Mouse (Mus musculus): ENCODE measurements around the gene Trpm3. TPM values are rescaled to one million over a fixed set of nuclear protein-coding genes. Genes with fewer than 3 reads are reported as not detected.

The Trpm3 gene
- polyA plus RNA-seq, 1 experiment, result 0.08 TPM

- Histone ChIP-seq H3K36me3 (ENCODE audit: control insufficient read depth, insufficient read depth, low read length) (no peaks in the 10 kb centered on the region), H3K4me1 (ENCODE audit: control insufficient read depth, insufficient read depth, insufficient read length) (no peaks in the 10 kb centered on the region), H3K27ac (ENCODE audit: insufficient read depth, low read length) (no peak overlapping the region), H3K27me3 (ENCODE audit: control insufficient read depth, insufficient read depth, low read length) (no peaks in the 10 kb centered on the region), H3K4me3 (ENCODE audit: extremely low read depth, insufficient read depth, insufficient read length) (no peak overlapping the region)
- DNase-seq (ENCODE audit: low read depth in 1 of 2, low spot score in 2 of 2), result no peak
- TF ChIP-seq CTCF (IDR thresholded peaks at IDR 0.05; ENCODE audit: extremely low read depth, insufficient read depth, insufficient read length, insufficient replicate concordance) (no peak), POLR2A (IDR thresholded peaks at IDR 0.05; ENCODE audit: low read depth, low read length) (no peak)
- 74% methylated on average over 3 of the region's 3 CpGs for WGBS
Measured at GRCm38 (mm10) chr19:22624801-22625513, 486.1 kb downstream of the Trpm3 start.

GRCm38 (mm10) chr19:22628878-22629277 lies 490.0 kb downstream of the Trpm3 start:
- no peak for DNase-seq (ENCODE audit: low read depth in 1 of 2, low spot score in 2 of 2)
- TF ChIP-seq CTCF (IDR thresholded peaks at IDR 0.05; ENCODE audit: extremely low read depth, insufficient read depth, insufficient read length, insufficient replicate concordance) (no peak), POLR2A (IDR thresholded peaks at IDR 0.05; ENCODE audit: low read depth, low read length) (no peak)
- Histone ChIP-seq H3K27ac (ENCODE audit: insufficient read depth, low read length) (no peak overlapping the region), H3K4me1 (ENCODE audit: control insufficient read depth, insufficient read depth, insufficient read length) (no peaks in the 10 kb centered on the region), H3K36me3 (ENCODE audit: control insufficient read depth, insufficient read depth, low read length) (no peaks in the 10 kb centered on the region), H3K4me3 (ENCODE audit: extremely low read depth, insufficient read depth, insufficient read length) (no peak overlapping the region), H3K27me3 (ENCODE audit: control insufficient read depth, insufficient read depth, low read length) (no peaks in the 10 kb centered on the region)
- 63% methylated on average over 3 of the region's 3 CpGs for WGBS

GRCm38 (mm10) chr19:22631316-22631715 lies 492.5 kb downstream of the Trpm3 start:
- Histone ChIP-seq H3K27ac (ENCODE audit: insufficient read depth, low read length) (no peak overlapping the region), H3K27me3 (ENCODE audit: control insufficient read depth, insufficient read depth, low read length) (no peaks in the 10 kb centered on the region), H3K4me1 (ENCODE audit: control insufficient read depth, insufficient read depth, insufficient read length) (no peaks in the 10 kb centered on the region), H3K4me3 (ENCODE audit: extremely low read depth, insufficient read depth, insufficient read length) (no peak overlapping the region), H3K36me3 (ENCODE audit: control insufficient read depth, insufficient read depth, low read length) (no peaks in the 10 kb centered on the region)
- 82% methylated on average over 6 of the region's 6 CpGs for WGBS
- TF ChIP-seq CTCF (IDR thresholded peaks at IDR 0.05; ENCODE audit: extremely low read depth, insufficient read depth, insufficient read length, insufficient replicate concordance) (no peak), POLR2A (IDR thresholded peaks at IDR 0.05; ENCODE audit: low read depth, low read length) (no peak)
- no peak for DNase-seq (ENCODE audit: low read depth in 1 of 2, low spot score in 2 of 2)

GRCm38 (mm10) chr19:22635635-22636034 lies 496.8 kb downstream of the Trpm3 start:
- H3K4me3 ChIP-seq (ENCODE audit: extremely low read depth, insufficient read depth, insufficient read length), result no peak overlapping the region
- no peak for DNase-seq (ENCODE audit: low read depth in 1 of 2, low spot score in 2 of 2)
- 81% methylated on average over 10 of the region's 10 CpGs for WGBS
- TF ChIP-seq CTCF (IDR thresholded peaks at IDR 0.05; ENCODE audit: extremely low read depth, insufficient read depth, insufficient read length, insufficient replicate concordance), result no peak
- TF ChIP-seq POLR2A (IDR thresholded peaks at IDR 0.05; ENCODE audit: low read depth, low read length), result no peak
- no peaks in the 10 kb centered on the region for H3K27me3 ChIP-seq (ENCODE audit: control insufficient read depth, insufficient read depth, low read length)
- H3K4me1 ChIP-seq (ENCODE audit: control insufficient read depth, insufficient read depth, insufficient read length), result no peaks in the 10 kb centered on the region
- no peak overlapping the region for H3K27ac ChIP-seq (ENCODE audit: insufficient read depth, low read length)
- no peaks in the 10 kb centered on the region for H3K36me3 ChIP-seq (ENCODE audit: control insufficient read depth, insufficient read depth, low read length)

GRCm38 (mm10) chr19:22637786-22638185 lies 498.9 kb downstream of the Trpm3 start:
- DNase-seq (ENCODE audit: low read depth in 1 of 2, low spot score in 2 of 2), result no peak
- Histone ChIP-seq H3K27me3 (ENCODE audit: control insufficient read depth, insufficient read depth, low read length) (no peaks in the 10 kb centered on the region), H3K27ac (ENCODE audit: insufficient read depth, low read length) (no peak overlapping the region), H3K36me3 (ENCODE audit: control insufficient read depth, insufficient read depth, low read length) (no peaks in the 10 kb centered on the region), H3K4me3 (ENCODE audit: extremely low read depth, insufficient read depth, insufficient read length) (no peak overlapping the region), H3K4me1 (ENCODE audit: control insufficient read depth, insufficient read depth, insufficient read length) (no peaks in the 10 kb centered on the region)
- 87% methylated on average over 2 of the region's 2 CpGs for WGBS
- TF ChIP-seq CTCF (IDR thresholded peaks at IDR 0.05; ENCODE audit: extremely low read depth, insufficient read depth, insufficient read length, insufficient replicate concordance) (no peak), POLR2A (IDR thresholded peaks at IDR 0.05; ENCODE audit: low read depth, low read length) (no peak)

GRCm38 (mm10) chr19:22638394-22638954 lies 499.6 kb downstream of the Trpm3 start:
- H3K4me1 ChIP-seq (ENCODE audit: control insufficient read depth, insufficient read depth, insufficient read length), result no peaks in the 10 kb centered on the region
- no peak overlapping the region for H3K27ac ChIP-seq (ENCODE audit: insufficient read depth, low read length)
- no peak overlapping the region for H3K4me3 ChIP-seq (ENCODE audit: extremely low read depth, insufficient read depth, insufficient read length)
- no peaks in the 10 kb centered on the region for H3K36me3 ChIP-seq (ENCODE audit: control insufficient read depth, insufficient read depth, low read length)
- DNase-seq (ENCODE audit: low read depth in 1 of 2, low spot score in 2 of 2), result no peak
- H3K27me3 ChIP-seq (ENCODE audit: control insufficient read depth, insufficient read depth, low read length), result no peaks in the 10 kb centered on the region
- WGBS, result 76% methylated on average over 3 of the region's 3 CpGs
- TF ChIP-seq POLR2A (IDR thresholded peaks at IDR 0.05; ENCODE audit: low read depth, low read length), result no peak
- TF ChIP-seq CTCF (IDR thresholded peaks at IDR 0.05; ENCODE audit: extremely low read depth, insufficient read depth, insufficient read length, insufficient replicate concordance), result no peak

- 61% methylated on average over 2 of the region's 2 CpGs for WGBS
- no peak for DNase-seq (ENCODE audit: low read depth in 1 of 2, low spot score in 2 of 2)
- H3K27ac ChIP-seq (ENCODE audit: insufficient read depth, low read length), result no peak overlapping the region
- no peak overlapping the region for H3K4me3 ChIP-seq (ENCODE audit: extremely low read depth, insufficient read depth, insufficient read length)
- H3K36me3 ChIP-seq (ENCODE audit: control insufficient read depth, insufficient read depth, low read length), result no peaks in the 10 kb centered on the region
- TF ChIP-seq POLR2A (IDR thresholded peaks at IDR 0.05; ENCODE audit: low read depth, low read length) (no peak), CTCF (IDR thresholded peaks at IDR 0.05; ENCODE audit: extremely low read depth, insufficient read depth, insufficient read length, insufficient replicate concordance) (no peak)
- H3K4me1 ChIP-seq (ENCODE audit: control insufficient read depth, insufficient read depth, insufficient read length), result no peaks in the 10 kb centered on the region
- H3K27me3 ChIP-seq (ENCODE audit: control insufficient read depth, insufficient read depth, low read length), result no peaks in the 10 kb centered on the region
Measured at GRCm38 (mm10) chr19:22642124-22642523, 503.3 kb downstream of the Trpm3 start.

Data from spleen, adult 2 months (tissue).